Comparison of ENCODE assay signal across 26 mouse cellular contexts in the genomic region with DNA sequence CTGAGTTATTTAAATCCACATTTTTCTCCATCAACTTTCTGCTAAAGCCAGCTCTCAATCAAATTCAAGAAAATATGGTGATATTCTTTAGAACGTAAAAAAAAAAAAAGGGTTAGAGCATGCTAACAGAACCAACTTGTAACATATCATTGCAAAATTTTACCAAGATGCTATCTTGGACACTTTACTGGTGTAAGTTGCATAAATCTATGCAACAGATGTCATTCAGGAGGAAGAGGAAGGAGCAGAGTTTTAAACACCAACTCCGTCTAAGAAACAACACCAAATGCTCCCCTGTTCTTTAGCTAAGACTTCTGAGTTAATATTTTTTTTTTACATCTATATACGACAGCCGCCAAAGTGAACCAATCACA. TPM values are rescaled to one million over a fixed set of nuclear protein-coding genes. Genes with fewer than 3 reads are reported as not detected.
DNase-seq lines count a peak whose midpoint lies in the region; ATAC-seq and TF ChIP-seq lines count a peak whose summit lies in the region.
"Had no signal": no experiment of that assay in that cellular context is flagged by ENCODE, and none has a peak within 500 bp of the region (broad histone marks: within the 10 kb centered on the region; RNA-seq: fewer than 3 reads in every experiment).

No protein-coding gene starts in this region.

- no peak overlapping the region for H3K4me2 ChIP-seq in midbrain, embryonic 11.5 days
- H3K4me2 ChIP-seq in midbrain, embryonic 14.5 days (ENCODE audit: low read length) = no peak overlapping the region
- peak overlapping the region; percentile 64 for H3K4me2 ChIP-seq in CH12.LX (ENCODE audit: insufficient read depth, low read depth, poor library complexity, severe bottlenecking)
- H3K4me2 ChIP-seq: embryonic facial prominence, embryonic 13.5 days; embryonic facial prominence, embryonic 15.5 days; forebrain, embryonic 12.5 days had no signal

- no peak overlapping the region for H3K27ac ChIP-seq in midbrain, embryonic 11.5 days (ENCODE audit: low read depth, low read length)
- no peak overlapping the region for H3K27ac ChIP-seq in midbrain, embryonic 14.5 days (replicated peaks; ENCODE audit: low read depth, low read length)
- H3K27ac ChIP-seq in thymus, adult 2 months (ENCODE audit: control insufficient read depth, insufficient read depth, low read length) = peak overlapping the region; percentile 85; the same call in 1 of the 2 replicates
- peak overlapping the region; percentile 99 for H3K27ac ChIP-seq in CH12.LX (ENCODE audit: insufficient read depth, low read depth)
- H3K27ac ChIP-seq: embryonic facial prominence, embryonic 13.5 days; embryonic facial prominence, embryonic 15.5 days; forebrain, embryonic 10.5 days; forebrain, embryonic 12.5 days had no signal

- no peak overlapping the region for H3K4me3 ChIP-seq in midbrain, embryonic 11.5 days (ENCODE audit: low read depth, low read length)
- H3K4me3 ChIP-seq in midbrain, embryonic 14.5 days (replicated peaks; ENCODE audit: low read depth, low read length) = no peak overlapping the region
- H3K4me3 ChIP-seq in thymus, adult 2 months (ENCODE audit: control insufficient read depth, insufficient read depth, low read length) = no peak overlapping the region
- peak overlapping the region; percentile 54 to 88 (median 83) for H3K4me3 ChIP-seq in CH12.LX (replicated peaks in 1 of 3; ENCODE audit: low read depth in 2 of 3, low read length in 2 of 3, poor library complexity in 1 of 3)
- H3K4me3 ChIP-seq: embryonic facial prominence, embryonic 13.5 days; embryonic facial prominence, embryonic 15.5 days; erythroblast, embryonic 14.5 days; forebrain, embryonic 10.5 days; forebrain, embryonic 12.5 days had no signal

- TF ChIP-seq EP300 in CH12.LX (IDR thresholded peaks at IDR 0.05; ENCODE audit: low read length) = no peak

- no peaks in the 10 kb centered on the region for H3K27me3 ChIP-seq in midbrain, embryonic 11.5 days (ENCODE audit: control insufficient read depth, insufficient read depth, low read length)
- H3K27me3 ChIP-seq in midbrain, embryonic 14.5 days (ENCODE audit: control insufficient read depth, insufficient read depth, low read length) = no peaks in the 10 kb centered on the region
- H3K27me3 ChIP-seq in thymus, adult 2 months (ENCODE audit: control insufficient read depth, insufficient read depth, low read length) = no peaks in the 10 kb centered on the region
- H3K27me3 ChIP-seq in CH12.LX (replicated peaks) = no peaks in the 10 kb centered on the region
- H3K27me3 ChIP-seq: embryonic facial prominence, embryonic 13.5 days; embryonic facial prominence, embryonic 15.5 days had no signal

- H3K4me1 ChIP-seq in midbrain, embryonic 11.5 days (ENCODE audit: control insufficient read depth, insufficient read depth, low read length) = 0 out of 2 replicates have a peak, but pooled peaks cover 3% of the 10 kb centered on the region
- H3K4me1 ChIP-seq in midbrain, embryonic 14.5 days (ENCODE audit: control insufficient read depth, insufficient read depth, low read length) = 0 out of 2 replicates have a peak, but pooled peaks cover 4% of the 10 kb centered on the region
- H3K4me1 ChIP-seq in thymus, adult 2 months (replicated peaks; ENCODE audit: control insufficient read depth, insufficient read depth, low read length) = peaks cover 41% of the 10 kb centered on the region
- H3K4me1 ChIP-seq in CH12.LX (ENCODE audit: control insufficient read depth in 1 of 2, insufficient read depth in 2 of 2) = peaks cover 37 to 60% of the 10 kb centered on the region in 2 experiments
- H3K4me1 ChIP-seq: embryonic facial prominence, embryonic 15.5 days had no signal

- ATAC-seq in midbrain, embryonic 11.5 days (ENCODE audit: low FRiP score) = no peak
- no peak for ATAC-seq in midbrain, embryonic 14.5 days (ENCODE audit: low FRiP score, low TSS enrichment)
- ATAC-seq: forebrain, embryonic 14.5 days; forebrain, embryonic 16.5 days had no signal

- no peaks in the 10 kb centered on the region for H3K9me3 ChIP-seq in midbrain, embryonic 11.5 days (ENCODE audit: control insufficient read depth, low read length)
- no peaks in the 10 kb centered on the region for H3K9me3 ChIP-seq in midbrain, embryonic 14.5 days (ENCODE audit: control insufficient read depth, low read length)
- no peaks in the 10 kb centered on the region for H3K9me3 ChIP-seq in CH12.LX (replicated peaks; ENCODE audit: low read length)
- H3K9me3 ChIP-seq: embryonic facial prominence, embryonic 13.5 days; embryonic facial prominence, embryonic 15.5 days; forebrain, embryonic 10.5 days; forebrain, embryonic 12.5 days had no signal

- TF ChIP-seq RAD21 in CH12.LX (IDR thresholded peaks at IDR 0.05; ENCODE audit: low read depth, low read length) = no peak

- WGBS in midbrain, embryonic 11.5 days = 85% methylated on average over 4 of the region's 4 CpGs
- WGBS in midbrain, embryonic 14.5 days = 89% methylated on average over 4 of the region's 4 CpGs
- WGBS in thymus, adult 2 months = 66% methylated on average over 4 of the region's 4 CpGs

- in situ Hi-C loops in CH12.LX (cut with MboI; ENCODE audit: low pct_ligation_motif_present, low pct_unique_long_range_greater_than_20kb, low sequenced_read_pairs) = loop anchor here (5.0 kb wide), 1 partner anchor 71 kb away; a partner anchor contains a TSS

- peaks cover 48% of the 10 kb centered on the region for H3K79me2 ChIP-seq in CH12.LX (replicated peaks; ENCODE audit: control insufficient read depth, extremely low read depth, insufficient read depth, poor library complexity, severe bottlenecking)

- TF ChIP-seq CTCF in thymus, adult 2 months (IDR thresholded peaks at IDR 0.05; ENCODE audit: borderline replicate concordance, control insufficient read depth, extremely low read depth, insufficient read depth, low read length, poor library complexity) = no peak
- TF ChIP-seq CTCF in CH12.LX (conservative IDR thresholded peaks at IDR 0.05 in 1 of 2, IDR thresholded peaks at IDR 0.05 in 1 of 2; ENCODE audit: low read depth in 2 of 2, low read length in 2 of 2) = no peak

- dilution Hi-C loops in CH12.LX (cut with MboI; ENCODE audit: extremely low pct_ligation_motif_present, extremely low pct_unique_long_range_greater_than_20kb, low sequenced_read_pairs) = no loop called here

- no peaks in the 10 kb centered on the region for H3K36me3 ChIP-seq in midbrain, embryonic 11.5 days (ENCODE audit: control insufficient read depth, insufficient read depth, low read length)
- no peaks in the 10 kb centered on the region for H3K36me3 ChIP-seq in midbrain, embryonic 14.5 days (ENCODE audit: control insufficient read depth, insufficient read depth, low read length)
- H3K36me3 ChIP-seq in thymus, adult 2 months (ENCODE audit: control insufficient read depth, insufficient read depth, low read length) = peaks cover 11% of the 10 kb centered on the region; the same call in 1 of the 2 replicates
- H3K36me3 ChIP-seq in CH12.LX (replicated peaks in 1 of 2; ENCODE audit: control insufficient read depth in 1 of 2, insufficient read depth in 1 of 2, low read length in 1 of 2) = peaks cover 11 to 40% of the 10 kb centered on the region in 2 experiments
- H3K36me3 ChIP-seq: embryonic facial prominence, embryonic 13.5 days; embryonic facial prominence, embryonic 15.5 days; forebrain, embryonic 10.5 days; forebrain, embryonic 12.5 days had no signal

- peak; percentile 8 for DNase-seq in midbrain, embryonic 11.5 days (ENCODE audit: low spot score, missing footprints)
- DNase-seq in midbrain, embryonic 14.5 days = no peak
- DNase-seq in thymus, adult 2 months = no peak
- DNase-seq in thymus, postnatal 25 days = no peak
- DNase-seq in CH12.LX (ENCODE audit: extremely low read depth) = no peak
- no peak for DNase-seq in neural tube, embryonic 10.5 days (ENCODE audit: extremely low spot score, low spot score)
- no peak for DNase-seq in adrenal gland, adult (ENCODE audit: inconsistent age in 2 of 2, low spot score in 1 of 2)
- DNase-seq: adrenal gland, adult 8-10 months; adrenal gland, postnatal 14 days; adrenal gland, postnatal 36 days; B cell, adult 2 months; cerebellum, adult 11-12 months; cerebellum, adult 8-10 months; cerebellum, adult 9-11 months; cerebellum, postnatal 14 days; cerebellum, postnatal 36 days; embryo, embryonic 11 days had no signal

- no peak overlapping the region for H3K9ac ChIP-seq in midbrain, embryonic 11.5 days (ENCODE audit: low read length)
- no peak overlapping the region for H3K9ac ChIP-seq in midbrain, embryonic 14.5 days (replicated peaks; ENCODE audit: low read length)
- H3K9ac ChIP-seq in CH12.LX (ENCODE audit: insufficient read depth, low read depth) = peak overlapping the region; percentile 96
- H3K9ac ChIP-seq: embryonic facial prominence, embryonic 13.5 days; embryonic facial prominence, embryonic 15.5 days; forebrain, embryonic 12.5 days had no signal

- TF ChIP-seq POLR2A in thymus, adult 2 months (IDR thresholded peaks at IDR 0.05; ENCODE audit: control insufficient read depth, extremely low read depth, insufficient read depth, low read length, poor library complexity) = no peak
- TF ChIP-seq POLR2A in CH12.LX (IDR thresholded peaks at IDR 0.05; ENCODE audit: low read depth, low read length) = no peak

TF ChIP-seq in CH12.LX, 34 proteins besides CTCF, POLR2A, EP300 and RAD21:
- no peak for TF ChIP-seq IRF4 (IDR thresholded peaks at IDR 0.05; ENCODE audit: low read depth, low read length)
- no peak for TF ChIP-seq MAZ (IDR thresholded peaks at IDR 0.05; ENCODE audit: low read depth, low read length)
- 0 out of 2 replicates have a peak, but pooled peaks have one; percentile 22 for TF ChIP-seq POLR2AphosphoS2 (IDR thresholded peaks at IDR 0.05; ENCODE audit: low read depth, low read length)
- peak; percentile 72; the same call in 1 of the 2 replicates for TF ChIP-seq CHD1 (IDR thresholded peaks at IDR 0.05; ENCODE audit: low read depth, low read length)
TF ChIP-seq in CH12.LX: peak in this region for 2.

RNA-seq across cellular contexts. Expression of a gene that starts 30.2 kb away (rescaled TPM):
- 0.60 and 1.0 TPM in 2 replicates for polyA plus RNA-seq in midbrain, embryonic 11.5 days (2014; fragmentation: Nextera tagmentation; extraction: Ambion mirVana)
- 0.58 and 0.67 TPM in 2 replicates for polyA plus RNA-seq in midbrain, embryonic 14.5 days (2014; fragmentation: Nextera tagmentation; extraction: Ambion mirVana)
- polyA plus RNA-seq in thymus, adult 2 months (2012; rRNA removed) = 6.7 and 6.8 TPM in 2 replicates
- total RNA-seq in CH12.LX (2012; rRNA removed) = 8.0 and 13.3 TPM in 2 replicates
- total RNA-seq in CH12.LX (2014; rRNA removed) = 3.0 and 4.5 TPM in 2 replicates
- polyA plus RNA-seq in CH12.LX (2012; ENCODE audit: insufficient read length, low read depth) = 9.9 and 11.5 TPM in 2 replicates
- total RNA-seq: adrenal gland, postnatal 36 days; common myeloid progenitor, adult 5-6 weeks; MEL had no signal

RNA-seq across cellular contexts. Expression of a gene that starts 37.6 kb away (rescaled TPM):
- 145 and 158 TPM in 2 replicates for polyA plus RNA-seq in midbrain, embryonic 11.5 days (2014; fragmentation: Nextera tagmentation; extraction: Ambion mirVana)
- 225 and 280 TPM in 2 replicates for polyA plus RNA-seq in midbrain, embryonic 14.5 days (2014; fragmentation: Nextera tagmentation; extraction: Ambion mirVana)
- 70.5 and 96.7 TPM in 2 replicates for polyA plus RNA-seq in thymus, adult 2 months (2012; rRNA removed)
- total RNA-seq in CH12.LX (2012; rRNA removed) (129 and 136 TPM in 2 replicates), CH12.LX (2014; rRNA removed) (80.3 and 84.7 TPM in 2 replicates)
- 94.6 and 109 TPM in 2 replicates for polyA plus RNA-seq in CH12.LX (2012; ENCODE audit: insufficient read length, low read depth)

Comparison
In these comparisons a context has a peak if more than half of its experiments do, and no peak if none do; other contexts are left out.
1. H3K27ac ChIP-seq: peak in thymus, adult 2 months (single experiment) and CH12.LX (single experiment); none in midbrain, embryonic 11.5 days (single experiment) and midbrain, embryonic 14.5 days (single experiment).
2. H3K4me3 ChIP-seq: peak in CH12.LX (3 of 3); none in midbrain, embryonic 11.5 days (single experiment), midbrain, embryonic 14.5 days (single experiment) and thymus, adult 2 months (single experiment).